Mouse (Mus musculus) G1E (cell line): Measurements from ENCODE around the gene Rpl41.

Experiments
- CTCF ChIP-seq: IDR thresholded peaks from 2 replicates; pipeline ENCODE4 v1.5.1; 2012; ENCODE audit warnings: low read depth, low read length, inconsistent platforms, mixed read lengths
- TAL1 ChIP-seq: conservative IDR thresholded peaks from 2 replicates; pipeline ENCODE4 v1.6.1; 2012; ENCODE audit warnings: low read depth, low read length, inconsistent platforms, mixed read lengths

DNA sequence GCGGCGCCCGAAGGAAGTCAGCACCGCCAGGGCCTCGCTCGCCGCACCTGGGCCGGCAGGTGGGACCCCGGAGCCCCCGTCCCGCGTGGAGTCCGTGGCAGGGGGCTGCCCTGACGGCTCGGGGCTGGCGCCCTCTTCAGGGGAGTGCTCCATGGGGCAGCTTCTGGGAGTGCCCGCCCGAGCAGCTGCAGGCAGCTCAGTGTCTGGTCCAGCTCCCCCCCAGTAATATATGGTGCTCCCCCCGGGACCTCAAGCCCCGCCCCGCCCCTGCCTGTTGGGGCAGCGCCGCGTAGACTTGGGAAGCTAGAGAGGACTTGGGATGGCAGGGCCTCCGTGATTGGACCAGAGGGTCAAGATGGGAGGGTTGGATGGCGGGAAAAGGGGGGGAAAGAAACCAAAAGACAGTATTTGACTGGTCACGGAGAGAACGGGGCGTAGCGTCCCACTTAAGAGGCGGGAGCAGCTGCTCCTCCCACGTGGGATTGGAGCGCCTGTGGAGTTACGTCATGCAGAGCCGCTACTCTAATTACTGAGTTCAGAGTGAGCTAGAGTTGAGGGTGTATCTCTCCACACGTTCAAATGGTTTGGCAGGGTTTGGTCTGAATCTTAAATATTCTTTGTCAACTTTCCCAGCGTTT lies 23.3 kb downstream of the Rpl41 start, which contains the start of gene Esyt1:
- TF ChIP-seq CTCF, result no peak
- TF ChIP-seq TAL1, result no peak
